Mouse (Mus musculus) urinary bladder, postnatal 14 days (tissue): ENCODE data around the gene Gpsm2.
A peak's percentile ranks its signal among the peaks of the same experiment; 100 is the strongest.

Source experiments
- DNase-seq: peaks from one replicate; pipeline ENCODE4 v3.0.0; 2021; ENCODE audit warnings: low spot score

Gene Gpsm2

GRCm38 (mm10) chr3:108722036-108722872, at the start of gene Gpsm2:
Gene Gpsm2 (minus strand): TSS chr3:108722309.
- DNase-seq = peak; percentile 98

DNA sequence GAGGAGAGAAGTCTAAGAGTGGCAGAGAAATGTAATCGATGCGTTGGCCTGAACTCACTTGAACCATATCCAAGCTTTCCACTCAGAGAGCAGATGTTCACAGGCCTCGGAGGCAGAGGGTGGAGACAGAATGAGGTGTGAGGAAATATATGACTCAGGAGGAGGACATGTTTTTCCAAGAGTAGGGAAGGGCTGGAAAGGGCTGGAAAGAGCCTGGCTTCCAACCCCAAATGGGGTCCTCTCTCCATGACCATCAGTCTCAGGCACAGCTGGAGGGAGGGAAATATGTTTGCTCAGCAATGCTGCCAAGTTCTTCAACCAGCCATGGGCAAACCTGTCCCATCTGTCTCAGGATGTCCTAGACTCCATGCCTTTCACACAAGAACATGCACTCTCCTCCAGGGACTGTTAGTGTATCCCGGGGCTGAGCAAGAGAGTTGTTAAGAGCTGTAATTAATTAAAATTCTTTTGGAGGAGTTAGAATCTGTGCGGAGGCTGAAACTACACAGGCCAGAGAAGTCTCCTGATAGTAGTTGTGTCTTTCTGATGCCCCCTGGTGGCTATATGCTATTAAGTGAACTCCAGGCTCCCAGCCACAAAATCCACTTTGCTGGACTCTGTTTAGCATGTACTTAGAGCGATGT, 48.7 kb upstream of the Gpsm2 start:
- DNase-seq = peak; percentile 70

GRCm38 (mm10) chr3:108769547-108769946, 47.4 kb upstream of the Gpsm2 start:
- no peak for DNase-seq

DNA sequence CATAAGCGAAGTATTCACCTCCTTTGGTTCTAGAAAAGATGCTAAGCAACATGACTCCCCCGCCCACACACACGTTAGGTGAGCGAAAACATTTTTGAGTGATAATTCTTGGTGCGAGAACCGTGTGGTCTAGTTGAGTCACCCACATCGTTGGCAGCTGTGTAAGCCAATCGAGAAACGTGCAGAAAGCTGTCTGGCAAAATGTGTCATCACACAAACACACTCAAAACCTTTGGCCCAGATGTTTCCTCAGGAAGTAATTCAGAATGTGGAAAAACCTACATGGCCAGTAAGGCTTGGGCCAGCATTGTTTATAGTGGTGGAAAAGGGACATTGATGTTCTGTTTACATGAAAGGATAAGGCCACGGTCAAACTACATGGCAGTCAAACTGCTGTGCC, 45.3 kb upstream of the Gpsm2 start:
- DNase-seq = no peak

GRCm38 (mm10) chr3:108766943-108767342, 44.8 kb upstream of the Gpsm2 start:
- no peak for DNase-seq

DNA sequence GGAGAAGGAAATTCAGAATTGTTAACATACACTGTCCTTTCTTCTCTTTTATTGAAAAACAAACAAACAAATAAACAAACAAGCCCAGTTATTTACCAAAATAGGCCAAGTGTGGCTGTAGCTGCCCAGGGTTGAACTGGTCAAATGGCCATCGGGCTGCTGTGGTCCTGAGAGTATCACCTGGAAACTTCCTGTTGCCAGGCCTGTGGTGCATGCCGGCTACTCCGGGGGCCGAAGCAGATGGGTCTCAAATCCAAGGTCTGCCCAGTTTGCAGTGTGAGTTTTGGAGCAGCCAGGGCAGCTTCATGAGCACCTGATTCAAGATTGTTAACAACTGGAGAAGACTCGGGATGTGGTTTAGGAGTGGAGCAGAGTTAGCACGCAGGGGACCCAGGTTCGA, 43.4 kb upstream of the Gpsm2 start:
- DNase-seq = no peak

DNA sequence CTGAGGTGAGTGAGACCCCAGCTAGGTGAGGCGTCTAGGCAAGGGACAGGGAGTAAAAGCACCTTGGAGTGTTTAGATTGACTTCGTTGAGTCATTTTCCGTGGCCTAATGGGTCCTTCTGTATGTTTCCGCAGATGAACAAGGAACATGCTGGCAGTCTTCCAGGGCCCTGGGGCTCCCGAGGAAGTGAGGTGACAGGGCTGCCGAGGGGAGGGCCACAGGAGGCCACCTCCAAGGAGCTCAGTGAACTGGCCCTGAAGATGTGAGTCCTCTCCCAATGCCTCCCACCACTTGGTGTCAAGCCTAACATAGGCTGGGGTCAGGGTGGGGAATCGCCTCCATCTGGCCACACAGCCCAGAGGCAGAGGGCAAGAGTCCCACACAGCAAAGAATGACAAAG, 42.9 kb upstream of the Gpsm2 start:
- no peak for DNase-seq

DNA sequence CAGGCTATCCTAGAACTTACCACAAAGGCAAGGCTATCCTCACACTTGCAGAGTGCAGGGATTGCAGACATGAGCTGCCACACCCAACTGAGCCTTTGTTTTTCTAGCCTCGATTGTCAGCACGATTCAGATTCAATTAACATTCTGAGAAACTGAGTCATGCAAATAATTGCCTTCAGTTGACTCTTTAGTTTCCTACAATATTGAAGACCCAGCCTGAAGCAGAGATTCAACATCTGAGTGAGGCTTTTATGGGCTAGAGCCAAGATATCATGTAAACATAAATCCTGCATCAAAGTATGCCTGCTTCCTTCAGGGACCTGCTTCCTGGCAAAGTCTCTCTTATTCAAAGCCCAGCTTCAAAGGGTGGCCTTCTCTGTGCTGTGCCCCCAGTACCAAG, 41.6 kb upstream of the Gpsm2 start:
- no peak for DNase-seq

DNA sequence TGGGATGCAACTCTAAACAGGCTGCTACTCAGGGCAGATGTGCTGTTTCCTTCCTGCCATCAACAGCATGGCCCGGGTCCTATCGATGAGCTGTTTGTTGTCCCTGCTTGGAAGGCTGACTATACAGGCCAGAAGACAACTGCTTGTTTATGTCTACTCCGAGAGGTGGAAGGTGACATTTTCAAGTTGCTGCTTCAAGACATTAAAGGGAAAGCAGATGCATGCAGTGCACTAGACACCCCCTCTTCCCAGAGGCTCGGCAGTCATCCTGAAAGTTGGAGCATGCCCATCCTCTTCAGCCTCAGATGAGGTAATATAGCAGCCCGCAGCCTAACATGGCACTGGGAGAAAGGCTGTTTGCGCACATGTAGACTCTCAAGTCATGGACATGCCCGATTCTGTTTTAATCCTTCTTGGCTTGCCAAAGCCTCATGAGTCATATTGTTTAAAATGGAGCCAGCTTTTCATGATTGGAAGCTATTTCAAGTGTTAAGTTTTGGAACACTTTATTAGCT, 40.5 kb upstream of the Gpsm2 start:
- DNase-seq = peak; percentile 44

- DNase-seq = no peak
These were observed 37.7 kb upstream of the Gpsm2 start for GRCm38 (mm10) chr3:108759566-108760420.

GRCm38 (mm10) chr3:108757570-108757969, 35.5 kb upstream of the Gpsm2 start:
- no peak for DNase-seq

DNA sequence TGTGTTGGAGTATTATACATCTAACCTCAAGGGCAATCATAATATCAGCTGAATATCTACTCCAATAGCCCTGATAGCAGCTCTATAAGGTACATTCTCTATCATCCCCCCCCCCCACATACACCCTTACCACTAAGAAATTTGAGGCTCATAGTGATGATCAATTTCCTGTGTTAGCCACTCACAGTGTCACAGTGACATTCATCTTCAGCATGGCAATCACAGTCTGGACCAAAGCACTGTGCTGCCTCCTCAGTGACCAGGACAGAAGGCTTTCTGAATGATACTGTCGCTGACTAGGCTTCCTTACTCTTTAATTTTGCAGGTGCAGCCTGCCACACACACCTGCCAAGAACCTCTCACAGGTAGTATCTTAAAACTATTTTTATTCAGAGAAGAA, 34.0 kb upstream of the Gpsm2 start:
- DNase-seq = no peak

GRCm38 (mm10) chr3:108755542-108755941, 33.4 kb upstream of the Gpsm2 start:
- no peak for DNase-seq

- DNase-seq = no peak
These were observed 32.4 kb upstream of the Gpsm2 start for GRCm38 (mm10) chr3:108754541-108754940.

DNA sequence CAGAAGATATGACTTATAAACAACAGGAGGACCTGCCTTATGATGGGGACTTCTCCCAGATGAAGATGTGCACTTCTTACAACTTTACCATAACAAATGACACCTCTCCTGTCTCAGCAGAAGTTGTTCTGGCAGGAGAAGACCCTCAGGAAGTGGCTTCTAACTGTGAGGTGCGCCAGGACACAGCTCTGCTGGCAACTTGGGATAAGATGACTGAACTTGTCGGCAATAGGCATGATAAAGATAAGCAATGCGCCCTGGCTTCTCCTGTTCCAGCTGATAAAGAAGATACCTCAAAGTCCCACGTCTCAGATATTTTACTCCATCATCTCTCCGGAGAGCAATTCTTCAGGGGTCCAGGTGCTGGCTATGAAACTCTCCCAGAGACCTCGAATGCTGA, 29.6 kb upstream of the Gpsm2 start:
- DNase-seq = no peak

DNA sequence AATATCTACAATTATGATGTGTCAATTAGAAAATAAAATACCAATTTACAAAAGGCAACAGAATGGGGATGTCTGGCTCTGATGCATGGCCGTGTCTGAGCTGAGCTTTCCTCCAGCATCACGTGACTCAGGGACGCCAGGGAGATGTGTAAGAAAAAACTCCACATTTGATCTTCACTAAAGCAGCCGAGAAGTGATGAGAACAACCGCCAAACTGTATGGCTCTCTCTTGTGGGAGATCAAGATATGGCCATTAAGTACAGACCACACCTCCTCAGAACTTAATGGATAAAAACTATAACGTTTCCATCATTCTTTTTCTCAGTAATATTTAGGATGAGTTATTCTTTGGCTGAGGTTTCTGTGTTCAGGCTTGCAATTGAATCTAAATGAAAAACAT, 29.0 kb upstream of the Gpsm2 start:
- DNase-seq = no peak

- no peak for DNase-seq
These were observed 22.0 kb upstream of the Gpsm2 start for GRCm38 (mm10) chr3:108744060-108744459.

- no peak for DNase-seq
These were observed 17.1 kb upstream of the Gpsm2 start, which contains the start of gene Aknad1 for GRCm38 (mm10) chr3:108739045-108739708. Gene Aknad1 (plus strand): TSS chr3:108739658.

- no peak for DNase-seq
These were observed 15.7 kb upstream of the Gpsm2 start for GRCm38 (mm10) chr3:108737761-108738160.

GRCm38 (mm10) chr3:108730316-108730715, 8.2 kb upstream of the Gpsm2 start:
- DNase-seq = peak; percentile 47

- no peak for DNase-seq
These were observed 5.7 kb upstream of the Gpsm2 start for GRCm38 (mm10) chr3:108727776-108728175.

DNA sequence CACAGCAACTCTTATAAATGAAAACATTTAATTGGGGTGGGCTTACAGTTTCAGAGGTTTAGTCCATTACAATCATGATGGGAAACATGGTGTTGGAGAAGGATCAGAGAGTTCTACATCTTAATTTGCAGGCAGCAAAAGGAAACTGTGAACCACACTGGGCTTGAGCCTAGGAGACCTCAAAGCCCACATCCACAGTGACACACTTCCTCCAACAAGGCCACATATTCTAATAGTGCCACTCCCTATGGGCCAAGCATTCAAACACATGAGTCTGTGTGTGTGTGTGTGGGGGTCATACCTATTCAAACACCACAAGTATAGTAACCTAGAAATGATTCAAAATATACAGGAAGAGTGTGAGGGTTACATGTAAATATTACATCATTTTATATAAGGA, 5.2 kb upstream of the Gpsm2 start:
- DNase-seq = no peak
